Mouse (Mus musculus) intestine, postnatal 0 days (tissue): ENCODE measurements around the gene Cd320. TPM values are rescaled to one million over a fixed set of nuclear protein-coding genes. Genes with fewer than 3 reads are reported as not detected.

Experiments
- microRNA-seq: library from miRNA; unstranded; fragments of <30 nt; microRNA quantifications from one replicate; pipeline ENCODE4, GENCODE M21; 2016
- polyA plus RNA-seq: library from polyadenylated mRNA; unstranded; fragments of >200 nt; fragmentation: Nextera tagmentation; extraction: Ambion mirVana; gene quantifications from 2 replicates; pipeline ENCODE4 v1.2.1, GENCODE M21; 2015

Gene Cd320
- polyA plus RNA-seq, 1 experiment from 2014 or later = 16.8 TPM

Small RNAs within 50 kb of the gene (microRNA-seq; reads per million reads assigned to microRNA genes)
- gene Gm27740 = not detected

Other genes starting within 250 kb of the Cd320 start
- gene Zfp414, start 214.0 kb upstream of the Cd320 start, polyA plus RNA-seq = 19.0 and 19.4 TPM in 2 replicates
- 0.25 and 0.39 TPM in 2 replicates for gene Pram1, start 205.0 kb upstream of the Cd320 start, polyA plus RNA-seq
- 145 and 152 TPM in 2 replicates for gene Hnrnpm, start 156.2 kb upstream of the Cd320 start, polyA plus RNA-seq
- gene March2, start 124.4 kb upstream of the Cd320 start, polyA plus RNA-seq = 51.2 and 56.0 TPM in 2 replicates
- 157 and 160 TPM in 2 replicates for gene Rab11b, start 82.6 kb upstream of the Cd320 start, polyA plus RNA-seq
- gene Angptl4, start 61.3 kb upstream of the Cd320 start, polyA plus RNA-seq = 26.7 and 33.5 TPM in 2 replicates
- gene Kank3, start 32.6 kb upstream of the Cd320 start, polyA plus RNA-seq = 14.8 and 14.9 TPM in 2 replicates
- 831 and 858 TPM in 2 replicates for gene Rps28, start 18.5 kb upstream of the Cd320 start, polyA plus RNA-seq
- gene Ndufa7, start 18.5 kb upstream of the Cd320 start, polyA plus RNA-seq = 503 and 513 TPM in 2 replicates
- not detected in 2 replicates for gene Gm7029, start 30.7 kb downstream of the Cd320 start, polyA plus RNA-seq
- 1.7 and 1.9 TPM in 2 replicates for gene Kifc1, start 47.6 kb downstream of the Cd320 start, polyA plus RNA-seq
- 0.25 and 0.31 TPM in 2 replicates for gene Platr17, start 62.0 kb downstream of the Cd320 start, polyA plus RNA-seq
- 20.6 and 22.6 TPM in 2 replicates for gene Daxx, start 66.3 kb downstream of the Cd320 start, polyA plus RNA-seq
- gene Tapbp, start 72.8 kb downstream of the Cd320 start, polyA plus RNA-seq = 102 and 110 TPM in 2 replicates
- gene Zbtb22, start 72.8 kb downstream of the Cd320 start, polyA plus RNA-seq = 11.1 and 12.9 TPM in 2 replicates
- 10.8 and 11.6 TPM in 2 replicates for gene Rgl2, start 86.5 kb downstream of the Cd320 start, polyA plus RNA-seq
- gene Pfdn6, start 97.3 kb downstream of the Cd320 start, polyA plus RNA-seq = 111 and 116 TPM in 2 replicates
- 10.6 and 11.2 TPM in 2 replicates for gene Wdr46, start 97.6 kb downstream of the Cd320 start, polyA plus RNA-seq
- gene B3galt4, start 108.4 kb downstream of the Cd320 start, polyA plus RNA-seq = 14.0 and 15.0 TPM in 2 replicates
- gene Vps52, start 112.7 kb downstream of the Cd320 start, polyA plus RNA-seq = 23.5 and 25.5 TPM in 2 replicates
- 1,060 and 1,067 TPM in 2 replicates for gene Rps18, start 112.9 kb downstream of the Cd320 start, polyA plus RNA-seq
- gene H2-K1, start 157.3 kb downstream of the Cd320 start, polyA plus RNA-seq = 896 and 933 TPM in 2 replicates
- gene Ring1, start 181.6 kb downstream of the Cd320 start, polyA plus RNA-seq = 9.1 and 10.1 TPM in 2 replicates
- gene H2-Ke6, start 185.0 kb downstream of the Cd320 start, polyA plus RNA-seq = 59.8 and 67.1 TPM in 2 replicates
- 99.1 and 99.5 TPM in 2 replicates for gene Slc39a7, start 188.6 kb downstream of the Cd320 start, polyA plus RNA-seq
- 19.5 and 22.1 TPM in 2 replicates for gene Rxrb, start 188.7 kb downstream of the Cd320 start, polyA plus RNA-seq
- gene Col11a2, start 196.3 kb downstream of the Cd320 start, polyA plus RNA-seq = 0.13 and 0.21 TPM in 2 replicates
- gene H2-Oa, start 249.2 kb downstream of the Cd320 start, polyA plus RNA-seq = 0.25 and 0.90 TPM in 2 replicates